Mouse (Mus musculus) urinary bladder, postnatal 14 days (tissue): ENCODE measurements at regions not wholly inside any gene's neighbourhood (a gene's known extent, or its start where the extent isn't known, plus 50 kb on each side); places are given as distances from the start of the nearest gene placed in this dataset.
A peak's percentile ranks its signal among the peaks of the same experiment; 100 is the strongest.
"Not testable (repeated sequence)": the region's sequence is repeated elsewhere in the genome, so short reads cannot be mapped to it uniquely, and the experiment has no call there.

ENCODE experiments used
- DNase-seq: peaks from one replicate; pipeline ENCODE4 v3.0.0; 2021; ENCODE audit warnings: low spot score

- no peak for DNase-seq
These were observed 422.9 kb upstream of the Hs3st1 start for GRCm38 (mm10) chr5:40177982-40178748.

- DNase-seq: no peak
These were observed 381.5 kb upstream of the Hs3st1 start for GRCm38 (mm10) chr5:40136740-40137285.

GRCm38 (mm10) chr5:40124337-40124736 lies 369.1 kb upstream of the Hs3st1 start:
- DNase-seq: no peak

- DNase-seq: no peak
These were observed 361.6 kb upstream of the Hs3st1 start for GRCm38 (mm10) chr5:40116849-40117248.

GRCm38 (mm10) chr5:40089576-40089975 lies 334.3 kb upstream of the Hs3st1 start:
- DNase-seq: not testable (repeated sequence)

- DNase-seq: no peak
These were observed 290.0 kb upstream of the Hs3st1 start for GRCm38 (mm10) chr5:40045288-40045687.

GRCm38 (mm10) chr5:40034452-40034851 lies 279.2 kb upstream of the Hs3st1 start:
- no peak for DNase-seq

- no peak for DNase-seq
These were observed 278.4 kb upstream of the Hs3st1 start for GRCm38 (mm10) chr5:40033686-40034085.

GRCm38 (mm10) chr5:40030261-40030660 lies 275.0 kb upstream of the Hs3st1 start:
- no peak for DNase-seq

- DNase-seq: no peak
These were observed 260.7 kb upstream of the Hs3st1 start for GRCm38 (mm10) chr5:40015946-40016345.

GRCm38 (mm10) chr5:39988039-39988438 lies 232.8 kb upstream of the Hs3st1 start:
- no peak for DNase-seq

- DNase-seq: no peak
These were observed 209.1 kb upstream of the Hs3st1 start for GRCm38 (mm10) chr5:39964371-39964770.

GRCm38 (mm10) chr5:39960981-39961380 lies 205.7 kb upstream of the Hs3st1 start:
- peak; percentile 18 for DNase-seq

- DNase-seq: no peak
These were observed 180.3 kb upstream of the Hs3st1 start for GRCm38 (mm10) chr5:39935564-39935963.

GRCm38 (mm10) chr5:39931890-39932289 lies 176.6 kb upstream of the Hs3st1 start:
- no peak for DNase-seq

- DNase-seq: no peak
These were observed 154.1 kb upstream of the Hs3st1 start for GRCm38 (mm10) chr5:39909369-39909768.

GRCm38 (mm10) chr5:39871723-39872085 lies 116.4 kb upstream of the Hs3st1 start:
- no peak for DNase-seq

GRCm38 (mm10) chr5:39870835-39871722 lies 115.8 kb upstream of the Hs3st1 start:
- DNase-seq: no peak

GRCm38 (mm10) chr5:39857192-39857591 lies 101.9 kb upstream of the Hs3st1 start:
- no peak for DNase-seq

- DNase-seq: no peak
These were observed 101.4 kb upstream of the Hs3st1 start for GRCm38 (mm10) chr5:39856616-39857156.

GRCm38 (mm10) chr5:39855685-39856615 lies 100.7 kb upstream of the Hs3st1 start:
- no peak for DNase-seq
